Mouse (Mus musculus) left cerebral cortex, postnatal 25 days (tissue): ENCODE data around the gene Kcnh1. TPM values are rescaled to one million over a fixed set of nuclear protein-coding genes. Genes with fewer than 3 reads are reported as not detected.

ENCODE experiments used
- DNase-seq, 2 experiments: peaks; one replicate each; pipeline ENCODE4 v3.0.0; 2022; ENCODE audit warnings: low spot score in 2 of 2, mixed read lengths in 1 of 2
- intact Hi-C: fragments of 180-260 bp; cut with DNase I; formaldehyde crosslinking; loops from one replicate; pipeline ENCODE4 v1.15.1; 2025
- total RNA-seq, 2 experiments: library from RNA; stranded (reverse); gene quantifications; 2 replicates each; pipeline ENCODE4 v1.2.3; 2021

Gene Kcnh1
- total RNA-seq, 2 experiments from 2014 or later = 76.5 to 81.5 TPM

DNA sequence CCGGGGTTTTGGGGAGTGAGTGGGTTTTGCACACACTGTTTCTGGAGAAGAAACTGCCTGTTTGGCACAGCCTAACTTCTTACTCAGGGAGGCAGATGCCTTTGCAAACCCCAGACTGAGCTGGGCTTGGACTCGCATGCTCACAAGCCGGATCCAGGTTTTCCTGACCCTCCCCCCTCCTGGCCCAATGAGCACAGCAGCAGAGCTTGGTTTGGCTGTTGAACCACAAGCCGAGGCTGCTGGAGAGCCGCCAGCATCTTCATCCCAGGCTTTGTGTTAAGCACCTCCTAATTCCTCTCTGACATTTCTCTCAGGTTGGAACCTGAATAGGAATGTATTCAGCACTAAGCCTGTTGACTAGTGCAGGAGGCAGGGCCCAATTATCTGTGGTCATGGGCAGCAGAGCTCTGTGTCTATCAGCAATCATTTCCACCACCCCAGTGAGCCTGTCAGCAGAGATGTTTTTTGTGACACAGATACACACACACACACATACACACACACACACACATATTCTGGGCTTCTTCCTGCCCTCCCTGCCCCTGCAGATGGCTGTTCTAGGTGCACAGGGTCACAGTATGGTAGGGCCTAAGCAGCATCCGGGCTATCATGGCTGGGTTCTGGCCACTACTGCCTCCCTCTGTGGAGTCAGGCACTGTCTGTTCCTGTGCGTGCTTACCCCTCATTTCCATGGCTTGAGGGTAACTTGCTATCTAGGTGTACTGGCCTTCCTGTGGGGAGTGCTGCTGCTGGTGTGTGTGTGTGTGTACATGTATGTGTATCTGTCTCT, 254.3 kb downstream of the Kcnh1 start:
- peak; percentile 60 to 90 for DNase-seq
- intact Hi-C loops = loop anchor here (1.0 to 10.0 kb wide), 3 partner anchors 24 to 253 kb away; partner anchors contain the start of gene Kcnh1

GRCm38 (mm10) chr1:192446158-192446557, 255.6 kb downstream of the Kcnh1 start:
- DNase-seq = no peak
- intact Hi-C loops = loop anchor here (5.0 to 10.0 kb wide), 2 partner anchors 139 to 254 kb away; partner anchors contain the start of gene Kcnh1

GRCm38 (mm10) chr1:192447666-192448065, 257.1 kb downstream of the Kcnh1 start:
- no peak for DNase-seq
- intact Hi-C loops = loop anchor here (5.0 to 10.0 kb wide), 2 partner anchors 137 to 255 kb away; partner anchors contain the start of gene Kcnh1

DNA sequence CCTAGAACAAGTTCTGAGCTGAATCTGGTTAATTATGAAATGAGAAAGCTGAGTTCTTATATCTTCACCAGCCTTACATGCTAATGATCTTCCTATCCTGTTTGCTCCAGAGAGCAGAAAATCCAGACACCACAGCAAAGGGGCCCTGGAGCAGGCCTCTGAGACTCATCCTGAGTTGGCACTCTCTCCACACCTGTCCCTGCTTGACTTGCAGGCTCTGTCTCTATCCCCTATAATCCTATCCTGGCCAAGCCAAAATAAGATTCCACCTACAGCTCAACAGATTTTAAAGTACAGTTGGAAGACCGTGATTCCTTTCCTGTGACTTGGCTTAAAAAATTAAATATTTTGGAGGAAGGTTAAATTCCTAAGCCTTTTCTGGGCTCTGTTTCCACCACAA, 257.9 kb downstream of the Kcnh1 start:
- intact Hi-C loops = loop anchor here (5.0 to 10.0 kb wide), 2 partner anchors 136 to 256 kb away; partner anchors contain the start of gene Kcnh1

DNA sequence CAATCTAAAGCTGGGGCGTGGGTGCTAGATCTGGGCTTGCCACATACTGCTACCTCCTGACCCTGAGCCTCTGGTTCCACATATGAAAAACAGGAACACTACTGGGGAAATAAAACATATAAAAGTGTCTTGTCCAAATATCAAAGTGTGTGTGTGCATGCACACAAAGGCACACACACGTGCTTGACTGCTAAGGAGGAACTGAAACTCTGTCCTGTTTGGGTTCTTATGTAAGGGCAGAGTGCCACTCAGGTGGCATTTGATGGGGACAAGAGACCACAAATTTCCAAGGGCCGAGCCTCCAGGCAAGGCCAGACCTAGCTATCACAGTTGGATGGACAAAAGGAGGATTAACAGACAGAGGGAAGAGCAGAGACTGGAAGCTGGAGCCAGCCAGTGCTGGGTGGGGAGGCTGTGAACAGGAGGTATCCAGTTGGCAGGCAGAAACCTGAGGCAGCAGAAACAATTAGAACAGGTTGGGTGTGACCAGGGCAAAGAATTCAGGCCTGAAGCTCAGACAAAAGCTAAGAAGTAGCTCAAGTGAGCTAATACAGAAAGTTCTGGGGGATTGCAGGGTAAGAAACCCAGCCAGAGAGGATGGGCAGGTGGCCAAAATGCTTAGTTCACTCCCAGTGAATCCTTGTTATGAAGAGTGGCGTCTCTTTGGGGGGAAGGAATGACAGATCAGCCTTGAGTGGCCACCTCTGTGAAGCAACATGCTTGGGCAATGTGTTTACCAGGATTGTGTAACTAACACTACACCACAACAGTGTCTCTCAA, 259.2 kb downstream of the Kcnh1 start:
- no peak for DNase-seq
- intact Hi-C loops = loop anchor here (5.0 to 10.0 kb wide), 2 partner anchors 135 to 257 kb away; partner anchors contain the start of gene Kcnh1

More for the DNA sequence above, 257.9 kb downstream of the Kcnh1 start:
- DNase-seq = peak in 1 of 2 experiments; percentile 72

DNA sequence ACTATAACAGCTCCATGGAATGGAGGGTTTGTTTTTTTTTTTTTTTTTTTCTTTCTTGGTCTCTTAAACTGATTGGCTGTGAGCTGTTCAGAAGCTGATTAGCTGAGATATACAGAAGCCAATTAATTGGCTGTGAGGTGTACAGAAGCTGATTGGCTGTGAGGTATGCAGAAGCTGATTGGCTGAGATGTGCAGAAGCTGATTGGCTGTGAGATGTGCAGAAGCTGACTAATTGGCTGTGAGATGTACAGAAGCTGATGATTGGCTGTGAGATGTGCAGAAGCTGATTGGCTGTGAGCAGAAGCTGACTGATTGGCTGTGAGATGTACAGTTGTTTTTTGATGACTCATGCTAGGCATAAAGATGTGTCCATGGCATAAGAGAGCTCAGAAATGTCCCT, 259.9 kb downstream of the Kcnh1 start:
- intact Hi-C loops = no loop called here

GRCm38 (mm10) chr1:192451722-192452121, 261.1 kb downstream of the Kcnh1 start:
- DNase-seq = peak in 1 of 2 experiments; percentile 50
- intact Hi-C loops = no loop called here

More for the DNA sequence above, 259.9 kb downstream of the Kcnh1 start:
- DNase-seq = no peak

DNA sequence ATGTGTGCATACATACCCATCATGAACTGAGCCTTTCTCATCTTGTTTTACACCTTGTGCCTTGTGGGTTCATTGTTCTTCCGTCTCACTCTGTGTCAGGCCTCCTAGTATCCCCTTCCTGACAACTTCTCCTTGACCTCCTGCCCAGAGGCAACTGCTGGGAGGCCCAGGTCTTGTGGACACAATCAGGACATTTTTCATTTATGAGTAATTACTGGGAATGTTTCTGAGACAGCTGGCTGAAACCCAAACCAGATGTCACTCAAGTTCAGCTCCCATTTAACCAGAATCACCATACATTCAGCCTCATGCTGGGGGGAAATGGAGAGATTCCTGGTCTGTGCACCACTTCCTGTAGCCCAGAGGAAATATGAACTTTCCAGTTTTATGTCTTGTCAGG, 263.9 kb downstream of the Kcnh1 start:
- intact Hi-C loops = no loop called here
- no peak for DNase-seq

GRCm38 (mm10) chr1:192454981-192455380, 264.4 kb downstream of the Kcnh1 start:
- DNase-seq = no peak
- intact Hi-C loops = no loop called here

- DNase-seq = no peak
- intact Hi-C loops = no loop called here
Observed at GRCm38 (mm10) chr1:192457037-192457436, 266.5 kb downstream of the Kcnh1 start.

DNA sequence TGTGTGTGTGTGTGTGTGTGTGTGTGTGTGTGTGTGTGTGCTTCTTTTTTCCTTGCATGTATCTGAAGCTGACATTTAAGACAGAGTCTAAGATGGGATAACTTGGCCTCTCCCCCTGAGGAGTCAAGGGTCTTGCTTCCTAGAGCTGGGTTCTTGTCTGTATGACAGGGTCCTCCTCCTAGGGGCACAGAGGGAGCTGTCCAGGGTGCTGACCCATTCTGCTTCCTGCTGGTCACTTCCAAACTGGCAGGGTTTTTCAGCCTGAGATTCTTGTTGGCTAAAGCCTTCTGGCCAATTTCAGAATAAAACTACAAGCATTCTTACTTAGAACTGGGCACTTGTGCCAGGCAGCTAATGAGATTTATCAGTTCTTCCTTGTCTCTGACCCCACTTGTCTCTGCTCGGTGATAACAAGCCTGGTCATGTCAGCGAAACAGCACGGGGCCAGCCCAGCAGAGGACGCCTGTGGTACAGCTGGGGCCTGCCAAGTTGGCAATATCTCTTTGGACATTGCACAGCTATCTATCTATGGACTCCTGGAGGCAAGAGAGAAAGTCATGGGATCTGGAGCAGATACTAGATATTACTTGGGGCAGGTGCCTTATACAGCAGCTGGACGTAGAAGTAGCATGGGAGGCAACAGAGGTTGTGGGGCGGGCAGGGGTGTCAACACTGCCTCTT, 267.1 kb downstream of the Kcnh1 start:
- intact Hi-C loops = no loop called here
- DNase-seq = no peak

DNA sequence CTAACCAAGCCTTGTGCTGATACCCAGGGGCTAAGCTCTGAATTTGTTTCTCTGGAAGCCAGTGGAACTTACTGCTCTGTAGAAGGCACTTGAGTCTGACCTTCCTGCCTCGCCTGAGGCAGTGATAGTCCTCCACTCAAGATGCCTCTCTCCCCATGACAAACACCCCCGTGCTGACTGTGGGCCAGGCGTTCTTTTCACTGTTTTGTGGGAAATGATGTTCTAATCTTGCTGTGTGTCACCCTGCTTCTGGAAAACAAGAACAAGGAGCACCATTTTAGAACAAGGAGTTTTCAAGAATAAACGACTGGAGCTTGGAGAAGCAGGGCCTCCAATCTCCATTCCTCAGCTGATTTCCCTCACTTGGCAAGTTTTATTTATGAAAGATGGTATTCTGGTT, 273.2 kb downstream of the Kcnh1 start:
- intact Hi-C loops = no loop called here
- no peak for DNase-seq

DNA sequence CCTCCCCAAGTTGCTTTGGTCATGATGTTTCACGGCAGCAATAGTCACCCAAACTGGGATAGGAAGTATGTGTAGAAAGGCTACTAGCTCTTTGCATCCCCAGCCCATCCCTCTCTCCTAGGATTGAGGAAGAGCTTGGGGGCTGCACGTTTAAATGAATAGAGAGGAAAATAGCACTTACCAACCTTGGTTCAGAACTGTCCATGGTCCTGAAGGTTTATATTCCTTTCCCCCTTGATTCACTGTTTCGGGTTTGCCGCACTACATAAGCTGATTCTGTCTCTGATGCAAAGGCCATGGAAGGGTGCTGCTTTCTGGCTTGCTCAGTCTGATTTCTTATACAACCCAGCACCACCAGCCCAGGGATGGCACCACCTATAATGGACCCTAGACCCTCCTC, 281.8 kb downstream of the Kcnh1 start:
- DNase-seq = no peak
- intact Hi-C loops = no loop called here

GRCm38 (mm10) chr1:192473134-192473533, 282.6 kb downstream of the Kcnh1 start:
- DNase-seq = no peak
- intact Hi-C loops = no loop called here

DNA sequence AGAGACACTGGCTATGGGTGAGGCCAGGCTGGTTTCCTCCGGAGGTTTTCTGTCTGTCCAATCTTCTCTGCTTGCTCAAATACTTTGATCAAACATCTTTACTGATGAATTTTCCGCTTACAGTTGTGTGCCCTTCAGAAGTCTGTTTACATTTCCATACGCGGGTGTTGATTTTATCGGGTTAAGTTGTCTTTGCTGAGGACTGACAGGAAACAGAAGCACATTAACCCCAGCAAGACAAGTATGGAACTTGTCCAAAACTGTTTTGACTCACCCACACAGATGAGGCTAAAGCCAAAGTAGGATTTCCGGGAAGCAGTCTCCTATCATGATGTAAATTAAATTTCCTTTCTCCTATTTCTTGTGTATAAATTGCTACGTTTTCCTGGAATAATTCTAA, 286.1 kb downstream of the Kcnh1 start:
- no peak for DNase-seq
- intact Hi-C loops = no loop called here

GRCm38 (mm10) chr1:192477556-192477955, 287.0 kb downstream of the Kcnh1 start:
- intact Hi-C loops = no loop called here
- DNase-seq = no peak

DNA sequence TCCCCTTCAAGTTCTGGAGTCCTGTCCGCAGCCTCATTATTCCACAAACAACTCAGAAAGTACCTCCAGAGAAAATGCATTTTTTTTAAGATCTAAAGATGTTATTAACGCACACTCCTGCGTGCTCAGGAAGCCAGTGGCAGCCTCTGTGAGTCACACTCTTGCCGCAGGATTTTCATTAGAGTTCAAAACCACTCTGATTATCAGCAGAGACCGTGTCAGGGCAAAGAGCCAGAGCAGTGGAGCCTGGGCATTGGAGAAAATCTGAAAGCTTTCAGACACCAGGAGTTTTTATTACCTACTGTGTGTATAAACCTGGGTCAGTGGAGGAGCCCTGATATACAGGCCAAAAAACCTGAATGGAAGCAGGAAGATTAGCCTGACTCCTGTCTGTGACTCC, 287.6 kb downstream of the Kcnh1 start:
- no peak for DNase-seq
- intact Hi-C loops = no loop called here

DNA sequence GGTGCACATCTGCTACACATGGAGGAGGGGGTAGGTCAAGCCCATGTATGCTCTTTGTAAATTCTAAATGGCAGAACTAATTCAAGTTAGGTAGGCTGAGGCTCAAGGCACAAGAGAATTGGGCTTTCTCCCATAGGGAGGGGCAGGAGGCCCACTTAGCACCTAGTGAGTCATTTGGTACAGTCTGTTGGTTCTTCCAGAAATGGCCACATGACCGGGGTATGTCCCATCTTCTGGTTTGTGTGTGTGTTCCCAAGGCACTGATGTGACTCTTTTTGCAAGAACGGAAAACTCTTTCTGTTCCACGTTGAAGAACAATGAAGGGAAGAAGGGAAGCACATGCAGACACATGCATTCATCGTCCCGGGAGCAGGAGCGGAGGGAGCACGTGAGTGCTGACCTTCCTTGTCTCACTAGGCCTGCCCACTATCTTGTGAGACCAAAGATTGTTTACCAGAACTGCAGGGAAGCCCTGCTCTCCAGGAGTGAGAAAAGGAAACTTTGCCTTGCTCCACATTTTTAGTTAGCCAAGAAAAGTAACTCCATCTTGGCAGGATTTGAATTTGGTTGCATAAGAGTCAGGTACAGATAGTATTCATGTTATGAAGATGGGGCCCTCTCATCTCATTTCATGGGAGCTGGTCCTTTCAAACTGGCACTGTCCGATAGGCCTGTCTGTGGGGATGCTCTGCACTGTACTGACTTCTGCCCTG, 289.7 kb downstream of the Kcnh1 start:
- intact Hi-C loops = loop anchor here (2.0 to 10.0 kb wide), 2 partner anchors 107 to 285 kb away; partner anchors contain the start of gene Kcnh1
- DNase-seq = peak in 1 of 2 experiments; percentile 86

GRCm38 (mm10) chr1:192481446-192481845, 290.9 kb downstream of the Kcnh1 start:
- intact Hi-C loops = loop anchor here (2.0 to 10.0 kb wide), 2 partner anchors 105 to 287 kb away; partner anchors contain the start of gene Kcnh1
- DNase-seq = peak in 1 of 2 experiments; percentile 77
